Mouse (Mus musculus) mouse embryonic stem cell (cell line): ENCODE results near the gene Olfr875.
"Not testable (repeated sequence)": the region's sequence is repeated elsewhere in the genome, so short reads cannot be mapped to it uniquely, and the experiment has no call there.

ENCODE experiments used
- in situ Hi-C, 2 experiments: fragments of 300-500 bp; cut with MboI; formaldehyde crosslinking; loops; 1 replicate in 1 of 2; 3 replicates in 1 of 2; pipeline ENCODE4 v1.14.3; 2019 to 2020; ENCODE audit warnings: low sequenced_read_pairs in 2 of 2, low pct_unique_long_range_greater_than_20kb in 1 of 2, mixed read lengths in 1 of 2; ENCODE audit not compliant: unreplicated experiment in 1 of 2

Gene Olfr875

GRCm38 (mm10) chr9:37771759-37772158, at the start of gene Olfr875:
TSS of gene Olfr875 (plus strand) at chr9:37771857.
- in situ Hi-C loops = no loop called here

GRCm38 (mm10) chr9:37734310-37734709, 37.3 kb upstream of the Olfr875 start:
- in situ Hi-C loops = no loop called here

GRCm38 (mm10) chr9:37744806-37745205, 26.9 kb upstream of the Olfr875 start, which contains the start of gene Olfr874:
TSS of gene Olfr874 (plus strand) at chr9:37745106.
- in situ Hi-C loops = no loop called here

GRCm38 (mm10) chr9:37750319-37751075, 21.2 kb upstream of the Olfr875 start:
- in situ Hi-C loops = no loop called here

GRCm38 (mm10) chr9:37751467-37751866, 20.2 kb upstream of the Olfr875 start:
- in situ Hi-C loops = no loop called here

GRCm38 (mm10) chr9:37752006-37752405, 19.7 kb upstream of the Olfr875 start:
- in situ Hi-C loops = no loop called here

GRCm38 (mm10) chr9:37761728-37762127, 9.9 kb upstream of the Olfr875 start:
- in situ Hi-C loops = no loop called here

GRCm38 (mm10) chr9:37762541-37762940, 9.1 kb upstream of the Olfr875 start:
- in situ Hi-C loops = no loop called here

GRCm38 (mm10) chr9:37770661-37771060, 996 bp upstream of the Olfr875 start:
- in situ Hi-C loops = no loop called here

GRCm38 (mm10) chr9:37782766-37783260, 11.2 kb downstream of the Olfr875 start:
- in situ Hi-C loops = no loop called here

GRCm38 (mm10) chr9:37783394-37784387, 12.0 kb downstream of the Olfr875 start:
- in situ Hi-C loops = not testable (repeated sequence)

- in situ Hi-C loops = no loop called here
Observed at GRCm38 (mm10) chr9:37786411-37786810, 14.8 kb downstream of the Olfr875 start.

GRCm38 (mm10) chr9:37802055-37802454, 30.4 kb downstream of the Olfr875 start:
- in situ Hi-C loops = no loop called here

GRCm38 (mm10) chr9:37802731-37803130, 31.1 kb downstream of the Olfr875 start, which contains the start of gene Olfr876:
TSS of gene Olfr876 (plus strand) at chr9:37803031.
- in situ Hi-C loops = no loop called here

GRCm38 (mm10) chr9:37807235-37807634, 35.6 kb downstream of the Olfr875 start:
- in situ Hi-C loops = no loop called here

- in situ Hi-C loops = no loop called here
Observed at GRCm38 (mm10) chr9:37808456-37808855, 36.8 kb downstream of the Olfr875 start.

- in situ Hi-C loops = no loop called here
Observed at GRCm38 (mm10) chr9:37808976-37809375, 37.3 kb downstream of the Olfr875 start.

GRCm38 (mm10) chr9:37814696-37815095, 43.0 kb downstream of the Olfr875 start:
- in situ Hi-C loops = no loop called here
